Mouse (Mus musculus) brown adipose tissue, adult 24 weeks (tissue): ENCODE measurements around the gene Olfr66. TPM values are rescaled to one million over a fixed set of nuclear protein-coding genes. Genes with fewer than 3 reads are reported as not detected.

Experiments
- H3K27ac ChIP-seq: fragments of 200-500 bp; replicated peaks from 2 replicates; pipeline ENCODE4 v1.5.1; 2012; ENCODE audit warnings: low read depth, mild to moderate bottlenecking, low read length
- H3K4me1 ChIP-seq: fragments of 200-500 bp; 2 replicates; pipeline ENCODE4 v1.6.1; 2012; ENCODE audit warnings: low read length, mixed read lengths; ENCODE audit not compliant: control insufficient read depth, insufficient read depth, insufficient read length
- H3K4me3 ChIP-seq: fragments of 200-500 bp; 2 replicates; pipeline ENCODE4 v1.5.1; 2012; ENCODE audit warnings: low read depth, mild to moderate bottlenecking, low read length, moderate library complexity; ENCODE audit not compliant: insufficient read depth
- polyA plus RNA-seq: library from polyadenylated mRNA; stranded (reverse); fragments of >200 nt; gene quantifications from 2 replicates; pipeline ENCODE4 v1.2.4, GENCODE M21; 2012; ENCODE audit not compliant: missing spikeins, insufficient read depth, insufficient read length

Gene Olfr66
- polyA plus RNA-seq, 1 experiment: not detected

GRCm38 (mm10) chr7:103854669-103855068 lies 31.4 kb downstream of the Olfr66 start:
- Histone ChIP-seq H3K4me3 (no peak overlapping the region), H3K27ac (no peak overlapping the region)

GRCm38 (mm10) chr7:103853090-103853489 lies 33.0 kb downstream of the Olfr66 start, which contains the start of gene Hbb-y:
Gene Hbb-y (minus strand): TSS chr7:103853216.
- Histone ChIP-seq H3K4me1 (no peaks in the 10 kb centered on the region), H3K27ac (no peak within 1 kb of the TSS), H3K4me3 (no peak within 1 kb of the TSS)

More at GRCm38 (mm10) chr7:103854669-103855068, 31.4 kb downstream of the Olfr66 start:
- H3K4me1 ChIP-seq: no peaks in the 10 kb centered on the region

GRCm38 (mm10) chr7:103844525-103845325 lies 41.3 kb downstream of the Olfr66 start:
- Histone ChIP-seq H3K4me3 (no peak overlapping the region), H3K4me1 (no peaks in the 10 kb centered on the region), H3K27ac (no peak overlapping the region)

GRCm38 (mm10) chr7:103843034-103843433 lies 43.0 kb downstream of the Olfr66 start, which contains the start of gene Hbb-bh1:
Gene Hbb-bh1 (minus strand): TSS chr7:103843164.
- Histone ChIP-seq H3K27ac (no peak within 1 kb of the TSS), H3K4me3 (no peak within 1 kb of the TSS), H3K4me1 (no peaks in the 10 kb centered on the region)

- Histone ChIP-seq H3K27ac (no peak within 1 kb of the TSS), H3K4me1 (no peaks in the 10 kb centered on the region), H3K4me3 (no peak within 1 kb of the TSS)
Observed at GRCm38 (mm10) chr7:103840268-103840667, 45.8 kb downstream of the Olfr66 start, which contains the start of gene Hbb-bh2. Gene Hbb-bh2 (minus strand): TSS chr7:103840520.

Other genes starting within 250 kb of the Olfr66 start
- gene Olfr622, start 243.6 kb downstream of the Olfr66 start, polyA plus RNA-seq: not detected in 2 replicates
- not detected in 2 replicates for gene Olfr623, start 222.6 kb downstream of the Olfr66 start, polyA plus RNA-seq
- not detected in 2 replicates for gene Olfr624, start 215.1 kb downstream of the Olfr66 start, polyA plus RNA-seq
- not detected in 2 replicates for gene Olfr625-ps1, start 203.5 kb downstream of the Olfr66 start, polyA plus RNA-seq
- gene Olfr243, start 171.6 kb downstream of the Olfr66 start, polyA plus RNA-seq: not detected in 2 replicates
- not detected in 2 replicates for gene Olfr628, start 155.9 kb downstream of the Olfr66 start, polyA plus RNA-seq
- not detected in 2 replicates for gene Olfr629, start 141.3 kb downstream of the Olfr66 start, polyA plus RNA-seq
- gene Olfr630, start 128.9 kb downstream of the Olfr66 start, polyA plus RNA-seq: not detected in 2 replicates
- not detected in 2 replicates for gene Olfr69, start 114.7 kb downstream of the Olfr66 start, polyA plus RNA-seq
- not detected in 2 replicates for gene Olfr68, start 106.6 kb downstream of the Olfr66 start, polyA plus RNA-seq
- gene Olfr67, start 94.4 kb downstream of the Olfr66 start, polyA plus RNA-seq: not detected in 2 replicates
- 87.6 and 749 TPM in 2 replicates for gene Hbb-bt, start 72.3 kb downstream of the Olfr66 start, polyA plus RNA-seq
- gene Hbb-bs, start 58.2 kb downstream of the Olfr66 start, polyA plus RNA-seq: 880 and 4,613 TPM in 2 replicates
- not detected in 2 replicates for gene Hbb-bh2, start 45.7 kb downstream of the Olfr66 start, polyA plus RNA-seq
- gene Hbb-bh1, start 43.1 kb downstream of the Olfr66 start, polyA plus RNA-seq: not detected in 2 replicates
- not detected in 2 replicates for gene Hbb-y, start 33.0 kb downstream of the Olfr66 start, polyA plus RNA-seq
- gene Olfr64, start 8.2 kb upstream of the Olfr66 start, polyA plus RNA-seq: not detected in 2 replicates
- gene Olfr65, start 17.2 kb upstream of the Olfr66 start, polyA plus RNA-seq: not detected in 2 replicates
- not detected in 2 replicates for gene Olfr631, start 42.6 kb upstream of the Olfr66 start, polyA plus RNA-seq
- not detected in 2 replicates for gene Olfr632, start 48.1 kb upstream of the Olfr66 start, polyA plus RNA-seq
- not detected in 2 replicates for gene Olfr633, start 58.2 kb upstream of the Olfr66 start, polyA plus RNA-seq
- not detected in 2 replicates for gene Olfr635, start 84.9 kb upstream of the Olfr66 start, polyA plus RNA-seq
- gene Olfr638, start 112.5 kb upstream of the Olfr66 start, polyA plus RNA-seq: not detected in 2 replicates
- gene Olfr639, start 131.1 kb upstream of the Olfr66 start, polyA plus RNA-seq: not detected in 2 replicates
- gene Olfr640, start 139.3 kb upstream of the Olfr66 start, polyA plus RNA-seq: not detected in 2 replicates
- gene Olfr641, start 149.2 kb upstream of the Olfr66 start, polyA plus RNA-seq: not detected in 2 replicates
- not detected in 2 replicates for gene Olfr642, start 166.4 kb upstream of the Olfr66 start, polyA plus RNA-seq
- gene 4930516K23Rik, start 175.2 kb upstream of the Olfr66 start, polyA plus RNA-seq: not detected in 2 replicates
- not detected in 2 replicates for gene Olfr644, start 185.6 kb upstream of the Olfr66 start, polyA plus RNA-seq
- not detected in 2 replicates for gene Olfr645, start 199.2 kb upstream of the Olfr66 start, polyA plus RNA-seq
- not detected in 2 replicates for gene Olfr646, start 218.6 kb upstream of the Olfr66 start, polyA plus RNA-seq
- gene Ubqln5, start 243.6 kb upstream of the Olfr66 start, polyA plus RNA-seq: not detected in 2 replicates